Mouse (Mus musculus) limb, embryonic 14.5 days (tissue): ENCODE data around the gene Lrrc66. TPM values are rescaled to one million over a fixed set of nuclear protein-coding genes. Genes with fewer than 3 reads are reported as not detected.

Source experiments
- ATAC-seq: fragments of 200-750 bp; cut with Nextera tagmentation; 2 replicates; pipeline ENCODE4 v1.8.0; 2017; ENCODE audit warnings: low read depth, moderate number of reproducible peaks, moderate TSS enrichment; ENCODE audit not compliant: low FRiP score
- DNase-seq: peaks from one replicate; pipeline ENCODE4 v3.0.0-alpha.2; 2015; ENCODE audit warnings: low spot score
- H3K27ac ChIP-seq: fragments of 300-500 bp; sonication (generic); replicated peaks from 2 replicates; pipeline ENCODE4 v1.5.1; 2014; ENCODE audit warnings: low read depth, mild to moderate bottlenecking, low read length, moderate library complexity, mixed read lengths
- H3K27me3 ChIP-seq: fragments of 300-500 bp; sonication (generic); 2 replicates; pipeline ENCODE4 v1.6.1; 2014; ENCODE audit warnings: low read length, mixed read lengths; ENCODE audit not compliant: control insufficient read depth, insufficient read depth
- H3K36me3 ChIP-seq: fragments of 300-500 bp; sonication (generic); 2 replicates; pipeline ENCODE4 v1.6.1; 2014; ENCODE audit warnings: mild to moderate bottlenecking, low read length, moderate library complexity, mixed read lengths; ENCODE audit not compliant: control insufficient read depth, insufficient read depth
- H3K4me1 ChIP-seq: fragments of 300-500 bp; sonication (generic); 2 replicates; pipeline ENCODE4 v1.6.1; 2014; ENCODE audit warnings: antibody characterized with exemption, low read length, mixed read lengths; ENCODE audit not compliant: control insufficient read depth, insufficient read depth
- H3K4me2 ChIP-seq: fragments of 300-500 bp; sonication (generic); replicated peaks from 2 replicates; pipeline ENCODE4 v1.6.1; 2014; ENCODE audit warnings: low read depth, mild to moderate bottlenecking, low read length, moderate library complexity; ENCODE audit not compliant: severe bottlenecking
- H3K4me3 ChIP-seq: fragments of 300-500 bp; sonication (generic); replicated peaks from 2 replicates; pipeline ENCODE4 v1.5.1; 2014; ENCODE audit warnings: low read length
- H3K9ac ChIP-seq: fragments of 300-500 bp; sonication (generic); 2 replicates; pipeline ENCODE4 v1.6.1; 2014; ENCODE audit warnings: mild to moderate bottlenecking, low read depth, low read length, moderate library complexity; ENCODE audit not compliant: severe bottlenecking
- H3K9me3 ChIP-seq: fragments of 300-500 bp; sonication (generic); 2 replicates; pipeline ENCODE4 v1.6.1; 2016; ENCODE audit warnings: low read length; ENCODE audit not compliant: control insufficient read depth
- POLR2A ChIP-seq: fragments of 200-500 bp; IDR thresholded peaks from 2 replicates; pipeline ENCODE4 v1.8.0; 2012; ENCODE audit warnings: inconsistent platforms, mild to moderate bottlenecking, moderate library complexity, borderline replicate concordance; ENCODE audit not compliant: insufficient read depth, insufficient read length; ENCODE audit errors: extremely low read depth
- WGBS: fragments of 180-500 bp; shearing (Covaris S2); extraction: QIAGEN DNeasy Blood & Tissue Kit; methylation state at CpG from one replicate; pipeline ENCODE4 v1.1.7; 2014; 5-methylcytosine and 5-hydroxymethylcytosine counted together
- polyA plus RNA-seq, 2 experiments: library from polyadenylated mRNA; depleted of rRNA in 1 of 2; stranded (reverse) in 1 of 2; unstranded in 1 of 2; fragments of >200 nt; fragmentation: Nextera tagmentation in 1 of 2; extraction: Ambion mirVana in 1 of 2; gene quantifications; 2 replicates each; pipeline versions ENCODE4 v1.2.1 to v1.2.3; 2012 to 2014

The Lrrc66 gene
- polyA plus RNA-seq, 2 experiments, result 0.11 TPM; not detected in 1

DNA sequence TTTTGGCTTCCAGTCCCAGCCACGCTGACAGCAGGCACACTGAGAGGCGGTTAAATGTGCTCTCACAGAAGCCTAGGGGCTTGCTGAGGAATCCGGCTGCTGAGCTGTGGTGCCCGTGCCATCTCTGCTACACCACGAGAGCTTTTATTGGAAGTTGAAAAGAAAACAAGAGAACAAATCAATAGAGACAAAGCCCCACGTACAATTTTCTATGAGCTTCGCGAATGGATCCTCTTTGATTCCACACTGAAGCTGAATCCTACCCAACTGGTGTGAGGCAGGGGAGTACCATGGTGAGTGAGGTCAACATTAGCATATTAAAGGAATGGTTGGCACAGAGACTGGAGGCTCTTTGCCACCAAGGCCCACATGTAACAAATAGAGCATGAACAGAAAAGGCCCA, 31.0 kb downstream of the Lrrc66 start:
- no peak for TF ChIP-seq POLR2A
- H3K4me1 ChIP-seq, result no peaks in the 10 kb centered on the region
- H3K9ac ChIP-seq, result no peak overlapping the region
- DNase-seq, result no peak
- no peak overlapping the region for H3K4me3 ChIP-seq
- H3K27ac ChIP-seq, result no peak overlapping the region
- H3K36me3 ChIP-seq, result no peaks in the 10 kb centered on the region
- WGBS, result 80% methylated on average over 8 of the region's 8 CpGs
- no peak for ATAC-seq
- H3K4me2 ChIP-seq, result no peak overlapping the region
- no peaks in the 10 kb centered on the region for H3K9me3 ChIP-seq
- no peaks in the 10 kb centered on the region for H3K27me3 ChIP-seq

DNA sequence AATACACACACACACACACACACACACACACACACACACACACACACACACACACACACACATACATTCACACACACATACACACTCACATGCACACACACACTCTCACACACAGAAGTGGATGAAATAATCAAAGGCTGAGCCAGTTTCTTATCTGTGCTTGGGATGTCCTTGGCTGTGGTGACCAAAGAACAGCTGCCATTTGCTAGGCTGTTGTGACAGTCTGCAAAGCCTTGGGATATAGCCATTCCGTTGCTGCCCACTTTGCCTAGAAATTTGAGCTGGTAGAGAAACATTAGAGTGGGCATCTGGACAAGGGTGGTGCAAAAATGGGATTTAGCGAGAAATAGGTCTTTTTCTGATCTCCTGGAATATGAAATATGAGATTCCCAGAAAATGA, 32.3 kb downstream of the Lrrc66 start:
- ATAC-seq, result no peak
- no peak overlapping the region for H3K9ac ChIP-seq
- no peak overlapping the region for H3K27ac ChIP-seq
- H3K4me2 ChIP-seq, result no peak overlapping the region
- TF ChIP-seq POLR2A, result no peak
- H3K4me3 ChIP-seq, result no peak overlapping the region
- no peak for DNase-seq
- no peaks in the 10 kb centered on the region for H3K4me1 ChIP-seq
- H3K9me3 ChIP-seq, result no peaks in the 10 kb centered on the region
- WGBS, result 64% methylated on average over 2 of the region's 2 CpGs
- H3K27me3 ChIP-seq, result no peaks in the 10 kb centered on the region
- no peaks in the 10 kb centered on the region for H3K36me3 ChIP-seq

DNA sequence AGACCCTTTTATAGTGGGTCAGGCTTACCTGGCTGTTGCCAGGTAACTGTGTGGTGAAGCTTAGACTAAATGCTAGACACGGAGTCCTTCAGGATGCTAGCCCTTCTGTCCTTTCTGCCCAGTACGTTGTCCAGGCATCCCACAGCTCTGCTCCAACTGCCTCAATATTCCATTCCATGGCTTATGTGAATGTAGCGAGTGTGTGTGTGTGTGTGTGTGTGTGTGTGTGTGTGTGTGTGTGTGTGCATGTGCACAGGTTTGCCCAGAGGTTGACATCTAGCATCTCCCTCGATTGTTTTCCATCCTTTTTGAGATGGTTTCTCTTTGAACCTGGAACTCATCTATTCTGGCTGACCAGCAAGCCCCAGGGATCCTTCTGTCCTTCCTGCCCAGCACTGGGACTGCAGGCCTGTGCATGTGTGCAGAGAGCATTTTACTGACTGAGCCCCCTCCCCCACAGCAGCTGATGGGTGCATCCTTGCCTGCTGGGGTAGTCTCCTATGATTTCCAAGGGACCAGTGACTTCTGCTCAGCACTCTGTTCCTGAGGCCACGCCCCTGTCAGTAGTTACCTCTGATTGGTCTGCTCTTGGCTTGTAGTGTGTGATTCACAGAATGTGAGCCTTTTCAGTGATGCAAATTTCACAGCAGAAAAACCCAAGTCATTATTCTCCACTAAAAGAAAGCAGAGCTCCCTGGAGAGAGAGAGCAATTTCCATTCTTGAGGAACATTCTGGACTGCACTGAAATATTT, 33.2 kb downstream of the Lrrc66 start:
- no peak overlapping the region for H3K4me2 ChIP-seq
- no peak overlapping the region for H3K9ac ChIP-seq
- no peak overlapping the region for H3K27ac ChIP-seq
- DNase-seq (no peak), ATAC-seq (no peak)
- TF ChIP-seq POLR2A, result no peak
- no peaks in the 10 kb centered on the region for H3K36me3 ChIP-seq
- H3K4me3 ChIP-seq, result no peak overlapping the region
- 68% methylated on average over 5 of the region's 5 CpGs for WGBS
- no peaks in the 10 kb centered on the region for H3K9me3 ChIP-seq
- H3K4me1 ChIP-seq, result no peaks in the 10 kb centered on the region
- no peaks in the 10 kb centered on the region for H3K27me3 ChIP-seq

DNA sequence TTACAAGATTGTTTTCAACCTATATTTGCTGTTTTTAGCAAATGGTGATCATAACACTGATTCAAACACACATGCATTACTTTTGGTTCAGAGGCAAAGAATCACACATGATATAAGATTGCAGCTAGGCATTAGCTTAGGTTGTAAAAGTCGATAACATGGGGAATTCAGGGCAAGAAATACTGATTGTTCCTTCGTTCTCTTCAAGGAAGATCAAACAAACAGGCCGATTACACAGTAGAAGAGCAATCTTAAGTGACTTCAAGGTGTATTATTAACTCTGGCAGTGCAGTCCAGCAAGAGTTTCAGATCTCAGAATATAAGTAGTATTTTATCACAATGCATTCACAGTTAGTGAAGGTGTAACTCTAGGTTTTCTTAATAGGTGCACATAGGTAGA, 45.2 kb downstream of the Lrrc66 start:
- Histone ChIP-seq H3K27me3 (no peaks in the 10 kb centered on the region), H3K9ac (no peak overlapping the region), H3K36me3 (no peaks in the 10 kb centered on the region), H3K9me3 (no peaks in the 10 kb centered on the region), H3K4me2 (no peak overlapping the region), H3K27ac (no peak overlapping the region), H3K4me1 (no peaks in the 10 kb centered on the region), H3K4me3 (no peak overlapping the region)
- DNase-seq (no peak), ATAC-seq (no peak)
- no peak for TF ChIP-seq POLR2A
- WGBS, result 74% methylated on average over 3 of the region's 3 CpGs

DNA sequence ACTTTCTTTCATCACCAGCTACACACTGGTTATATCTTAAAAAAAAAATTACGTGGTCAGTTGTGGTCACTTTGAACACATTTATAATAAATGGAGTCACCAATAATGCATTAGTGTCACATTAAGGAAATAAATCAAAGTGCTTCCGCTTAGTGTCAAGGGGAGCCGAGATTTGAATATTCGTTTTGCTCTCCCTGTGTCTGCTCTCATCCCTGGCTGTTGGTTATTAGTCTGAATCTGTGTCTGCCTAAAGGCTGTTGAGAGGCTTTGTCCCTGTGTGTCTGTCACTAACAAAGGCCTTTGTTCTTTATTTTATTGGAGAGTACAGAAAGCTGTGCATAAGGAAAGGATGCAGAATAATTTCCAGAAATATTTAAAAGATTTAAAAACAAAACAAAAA, 45.7 kb downstream of the Lrrc66 start:
- 81% methylated on average over 4 of the region's 4 CpGs for WGBS

More for the DNA sequence above, 45.7 kb downstream of the Lrrc66 start:
- no peak for TF ChIP-seq POLR2A
- Histone ChIP-seq H3K4me1 (no peaks in the 10 kb centered on the region), H3K4me3 (no peak overlapping the region), H3K9ac (no peak overlapping the region), H3K9me3 (no peaks in the 10 kb centered on the region), H3K27ac (no peak overlapping the region), H3K4me2 (no peak overlapping the region), H3K36me3 (no peaks in the 10 kb centered on the region), H3K27me3 (no peaks in the 10 kb centered on the region)
- ATAC-seq (no peak), DNase-seq (no peak)
